Mouse (Mus musculus) hindbrain, postnatal 0 days (tissue): ENCODE measurements at regions not wholly inside any gene's neighbourhood (a gene's known extent, or its start where the extent isn't known, plus 50 kb on each side); places are given as distances from the start of the nearest gene placed in this dataset.

ENCODE experiments used
- ATAC-seq: fragments of 200-750 bp; cut with Nextera tagmentation; 2 replicates; pipeline ENCODE4 v1.8.0; 2017; ENCODE audit warnings: mild to moderate bottlenecking, moderate TSS enrichment, moderate library complexity
- DNase-seq: peaks from one replicate; pipeline ENCODE4 v3.0.0-alpha.2; 2015; ENCODE audit warnings: low spot score
- H3K27ac ChIP-seq: fragments of 300-500 bp; sonication (generic); 2 replicates; pipeline ENCODE4 v1.5.1; 2014; ENCODE audit warnings: mild to moderate bottlenecking
- H3K27me3 ChIP-seq: fragments of 300-500 bp; sonication (generic); 2 replicates; pipeline ENCODE4 v1.6.1; 2014; ENCODE audit warnings: low read length, mixed read lengths; ENCODE audit not compliant: insufficient read depth
- H3K36me3 ChIP-seq: fragments of 300-500 bp; sonication (generic); 2 replicates; pipeline ENCODE4 v1.6.1; 2014; ENCODE audit warnings: low read length, mixed read lengths; ENCODE audit not compliant: insufficient read depth
- H3K4me1 ChIP-seq: fragments of 300-500 bp; sonication (generic); 2 replicates; pipeline ENCODE4 v1.6.1; 2014; ENCODE audit warnings: antibody characterized with exemption, low read length, mixed read lengths; ENCODE audit not compliant: insufficient read depth
- H3K4me2 ChIP-seq: fragments of 300-500 bp; sonication (generic); 2 replicates; pipeline ENCODE4 v1.6.1; 2014; ENCODE audit warnings: low read depth, mild to moderate bottlenecking, low read length, moderate library complexity, mixed read lengths
- H3K4me3 ChIP-seq: fragments of 300-500 bp; sonication (generic); 2 replicates; pipeline ENCODE4 v1.5.1; 2014; ENCODE audit warnings: low read length
- H3K9ac ChIP-seq: fragments of 300-500 bp; sonication (generic); replicated peaks from 2 replicates; pipeline ENCODE4 v1.6.1; 2014; ENCODE audit warnings: mild to moderate bottlenecking, low read length, moderate library complexity, mixed read lengths
- H3K9me3 ChIP-seq: fragments of 300-500 bp; sonication (generic); 2 replicates; pipeline ENCODE4 v1.6.1; 2016; ENCODE audit warnings: low read length, mixed read lengths
- CTCF ChIP-seq: IDR thresholded peaks from 2 replicates; pipeline ENCODE4 v1.5.1; 2016; ENCODE audit warnings: antibody characterized with exemption, control low read depth, low read depth
- WGBS: fragments of 180-500 bp; shearing (Covaris S2); extraction: QIAGEN DNeasy Blood & Tissue Kit; methylation state at CpG from one replicate; pipeline ENCODE4 v1.1.7; 2014; 5-methylcytosine and 5-hydroxymethylcytosine counted together

GRCm38 (mm10) chr1:35527750-35528476 is 540.3 kb upstream of the Hs6st1 start:
- no peak overlapping the region for H3K4me3 ChIP-seq
- H3K36me3 ChIP-seq: no peaks in the 10 kb centered on the region
- H3K4me1 ChIP-seq: no peaks in the 10 kb centered on the region
- H3K4me2 ChIP-seq: no peak overlapping the region
- no peak overlapping the region for H3K27ac ChIP-seq
- H3K27me3 ChIP-seq: no peaks in the 10 kb centered on the region
- no peaks in the 10 kb centered on the region for H3K9me3 ChIP-seq
- DNase-seq (peak; percentile 23), ATAC-seq (0 out of 2 replicates have a peak, but pooled peaks have one; percentile 10)
- WGBS: 67% methylated on average over 12 of the region's 12 CpGs
- no peak overlapping the region for H3K9ac ChIP-seq
- no peak for TF ChIP-seq CTCF

DNA sequence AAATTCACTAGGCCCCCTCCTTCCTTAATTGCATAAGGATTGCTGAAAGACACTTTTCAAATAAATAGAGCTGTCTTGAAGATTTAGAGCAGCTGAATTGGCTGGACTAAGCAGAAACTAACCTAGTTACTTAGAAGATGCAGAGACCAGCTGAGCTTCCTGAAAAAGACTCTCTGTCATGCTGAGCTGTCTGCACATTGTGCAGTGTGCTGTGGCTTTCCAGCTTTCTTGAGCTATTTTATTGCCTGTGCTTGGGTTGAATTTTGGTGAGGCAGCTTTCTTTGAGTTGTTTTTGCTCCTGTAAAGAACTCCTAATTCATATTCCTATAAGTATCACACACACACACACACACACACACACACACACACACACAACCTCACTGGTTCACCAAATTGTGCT is 532.7 kb upstream of the Hs6st1 start:
- Histone ChIP-seq H3K4me3 (no peak overlapping the region), H3K4me2 (no peak overlapping the region), H3K9me3 (no peaks in the 10 kb centered on the region), H3K27ac (no peak overlapping the region), H3K36me3 (no peaks in the 10 kb centered on the region), H3K9ac (no peak overlapping the region), H3K4me1 (no peaks in the 10 kb centered on the region), H3K27me3 (no peaks in the 10 kb centered on the region)
- TF ChIP-seq CTCF: no peak
- ATAC-seq: no peak
- no peak for DNase-seq

GRCm38 (mm10) chr1:35536276-35536675 is 531.9 kb upstream of the Hs6st1 start:
- ATAC-seq (no peak), DNase-seq (no peak)
- Histone ChIP-seq H3K27me3 (no peaks in the 10 kb centered on the region), H3K36me3 (no peaks in the 10 kb centered on the region), H3K4me3 (no peak overlapping the region), H3K4me1 (no peaks in the 10 kb centered on the region), H3K4me2 (no peak overlapping the region), H3K27ac (no peak overlapping the region), H3K9me3 (no peaks in the 10 kb centered on the region), H3K9ac (no peak overlapping the region)
- 82% methylated on average over 5 of the region's 5 CpGs for WGBS
- no peak for TF ChIP-seq CTCF

- TF ChIP-seq CTCF: no peak
- 63% methylated on average over 3 of the region's 3 CpGs for WGBS
- ATAC-seq (no peak), DNase-seq (no peak)
- no peak overlapping the region for H3K27ac ChIP-seq
- no peaks in the 10 kb centered on the region for H3K9me3 ChIP-seq
- H3K4me1 ChIP-seq: no peaks in the 10 kb centered on the region
- no peak overlapping the region for H3K9ac ChIP-seq
- H3K27me3 ChIP-seq: no peaks in the 10 kb centered on the region
- no peak overlapping the region for H3K4me3 ChIP-seq
- no peak overlapping the region for H3K4me2 ChIP-seq
- no peaks in the 10 kb centered on the region for H3K36me3 ChIP-seq
Measured at GRCm38 (mm10) chr1:35548845-35549244, 519.4 kb upstream of the Hs6st1 start.

GRCm38 (mm10) chr1:35551503-35551902 is 516.7 kb upstream of the Hs6st1 start:
- Histone ChIP-seq H3K4me1 (no peaks in the 10 kb centered on the region), H3K36me3 (no peaks in the 10 kb centered on the region), H3K4me3 (no peak overlapping the region), H3K9me3 (no peaks in the 10 kb centered on the region), H3K27me3 (no peaks in the 10 kb centered on the region), H3K27ac (no peak overlapping the region), H3K9ac (no peak overlapping the region), H3K4me2 (no peak overlapping the region)
- 87% methylated on average over 1 of the region's 1 CpGs for WGBS
- no peak for TF ChIP-seq CTCF
- no peak for ATAC-seq
- no peak for DNase-seq

- Histone ChIP-seq H3K27me3 (no peaks in the 10 kb centered on the region), H3K4me2 (no peak overlapping the region), H3K9ac (no peak overlapping the region), H3K9me3 (0 out of 2 replicates have a peak, but pooled peaks cover 4% of the 10 kb centered on the region), H3K27ac (no peak overlapping the region), H3K4me3 (no peak overlapping the region), H3K36me3 (no peaks in the 10 kb centered on the region), H3K4me1 (no peaks in the 10 kb centered on the region)
- no peak for TF ChIP-seq CTCF
- 70% methylated on average over 4 of the region's 4 CpGs for WGBS
- DNase-seq: peak; percentile 56
- no peak for ATAC-seq
Measured at GRCm38 (mm10) chr1:35562786-35563185, 505.4 kb upstream of the Hs6st1 start.

- no peak overlapping the region for H3K4me2 ChIP-seq
- H3K4me3 ChIP-seq: no peak overlapping the region
- H3K9me3 ChIP-seq: no peaks in the 10 kb centered on the region
- ATAC-seq (no peak), DNase-seq (peak; percentile 39)
- H3K27me3 ChIP-seq: no peaks in the 10 kb centered on the region
- no peaks in the 10 kb centered on the region for H3K4me1 ChIP-seq
- no peaks in the 10 kb centered on the region for H3K36me3 ChIP-seq
- whole genome bisulfite sequencing: 59% methylated on average over 1 of the region's 1 CpGs
- H3K27ac ChIP-seq: no peak overlapping the region
- TF ChIP-seq CTCF: no peak
- H3K9ac ChIP-seq: no peak overlapping the region
Measured at GRCm38 (mm10) chr1:35575203-35575602, 493.0 kb upstream of the Hs6st1 start.
